Mouse (Mus musculus): Measurements from ENCODE around the gene Hoxa6.

DNA sequence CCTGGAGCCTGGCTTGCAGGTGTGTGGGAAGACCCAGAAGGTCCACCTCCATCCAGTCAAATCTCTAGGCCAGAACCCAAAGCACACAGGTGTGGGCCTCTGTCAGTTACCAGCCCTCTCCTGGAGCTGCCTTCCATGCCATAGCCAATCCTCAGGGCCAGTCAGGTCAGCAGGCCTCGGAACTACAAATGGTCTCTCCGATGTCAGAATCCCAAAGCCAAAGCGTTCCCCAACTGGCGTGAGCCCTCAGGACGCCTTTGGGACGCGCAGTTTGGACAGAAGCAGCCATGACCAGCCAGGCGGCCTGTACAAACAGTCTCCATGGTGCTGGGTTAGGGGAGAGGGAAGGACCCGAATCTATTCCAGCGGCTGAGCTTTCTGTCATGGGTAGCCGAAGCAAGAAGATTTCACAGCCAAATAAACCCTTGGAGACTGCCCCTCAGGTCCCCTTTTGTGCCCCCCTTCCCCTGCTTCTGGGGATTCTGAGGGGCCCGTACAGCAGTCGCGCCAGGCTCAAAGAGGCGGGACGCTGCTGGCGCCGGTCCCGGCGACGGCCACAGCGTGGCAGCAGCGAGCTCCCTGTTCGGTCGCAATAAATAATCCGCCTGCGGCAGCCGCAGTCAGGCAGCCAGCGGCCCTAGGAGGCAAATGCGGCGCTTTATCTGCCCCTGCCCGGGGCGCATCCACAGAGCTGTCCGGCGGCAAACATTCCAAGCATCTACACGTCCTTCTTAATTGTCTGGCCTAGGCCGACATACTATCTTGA lies 2.8 kb upstream of the Hoxa6 start:
- TF ChIP-seq ZNF384 (IDR thresholded peaks at IDR 0.05; ENCODE audit: low read depth, low read length) (no peak), POLR2A (IDR thresholded peaks at IDR 0.05; ENCODE audit: low read depth, low read length) (peak; percentile 55), BHLHE40 (IDR thresholded peaks at IDR 0.05; ENCODE audit: low read depth, low read length) (0 out of 2 replicates have a peak, but pooled peaks have one; percentile 18), CTCF (conservative IDR thresholded peaks at IDR 0.05 in 1 of 2, IDR thresholded peaks at IDR 0.05 in 1 of 2; ENCODE audit: low read depth in 2 of 2, low read length in 2 of 2) (peak in 1 of 2 experiments; percentile 76; a peak in 3 of 4 replicates), EP300 (IDR thresholded peaks at IDR 0.05; ENCODE audit: low read length) (no peak), MEF2A (IDR thresholded peaks at IDR 0.05; ENCODE audit: borderline replicate concordance, low read depth, low read length) (0 out of 2 replicates have a peak, but pooled peaks have one; percentile 50)

Data from CH12.LX (cell line).